Mouse (Mus musculus): ENCODE measurements around the gene Coa4.

- TF ChIP-seq POLR2A (IDR thresholded peaks at IDR 0.05; ENCODE audit: insufficient read depth, low read depth, low read length) (no peak), CTCF (IDR thresholded peaks at IDR 0.05; ENCODE audit: insufficient read depth, low read depth, low read length) (no peak)
These were observed 44.3 kb upstream of the Coa4 start for GRCm38 (mm10) chr7:100492391-100493116.
